Mouse (Mus musculus): ENCODE measurements at regions not wholly inside any gene's neighbourhood (a gene's known extent, or its start where the extent isn't known, plus 50 kb on each side); places are given as distances from the start of the nearest gene placed in this dataset.

- Histone ChIP-seq H3K79me2 (ENCODE audit: control insufficient read depth, insufficient read depth, low read length, poor library complexity) (no peaks in the 10 kb centered on the region), H3K4me1 (ENCODE audit: control insufficient read depth in 1 of 2, insufficient read depth in 2 of 2, low read length in 2 of 2) (no peaks in the 10 kb centered on the region), H3K27me3 (ENCODE audit: control insufficient read depth in 1 of 2, insufficient read depth in 2 of 2, low read length in 2 of 2) (no peaks in the 10 kb centered on the region), H3K9ac (ENCODE audit: control insufficient read depth, low read depth, low read length, poor library complexity, severe bottlenecking) (no peak overlapping the region), H3K4me3 (ENCODE audit: control insufficient read depth in 1 of 2, insufficient read depth in 1 of 2, low read depth in 2 of 2, low read length in 2 of 2) (no peak overlapping the region), H3K27ac (ENCODE audit: control insufficient read depth, low read depth, low read length) (no peak overlapping the region), H3K36me3 (ENCODE audit: control insufficient read depth in 1 of 2, insufficient read depth in 2 of 2, low read length in 2 of 2) (no peaks in the 10 kb centered on the region), H3K9me3 (replicated peaks; ENCODE audit: insufficient read depth, low read length) (no peaks in the 10 kb centered on the region)
- DNase-seq (ENCODE audit: low read depth, low spot score): no peak
- TF ChIP-seq MAX (IDR thresholded peaks at IDR 0.05; ENCODE audit: low read length): no peak
- TF ChIP-seq ELF1 (IDR thresholded peaks at IDR 0.05; ENCODE audit: low read depth, low read length): no peak
- TF ChIP-seq MXI1 (IDR thresholded peaks at IDR 0.05; ENCODE audit: low read depth, low read length): no peak
- no peak for TF ChIP-seq KAT2A (conservative IDR thresholded peaks at IDR 0.05; ENCODE audit: low read depth, low read length)
- peak; percentile 9; the same call in 1 of the 2 replicates for TF ChIP-seq USF1 (IDR thresholded peaks at IDR 0.05; ENCODE audit: low read depth, low read length)
Observed at GRCm38 (mm10) chr9:23693442-23693829, 404.4 kb upstream of the Npsr1 start.

- no peaks in the 10 kb centered on the region for H3K4me1 ChIP-seq (ENCODE audit: control insufficient read depth in 1 of 2, insufficient read depth in 2 of 2, low read length in 2 of 2)
- H3K27ac ChIP-seq (ENCODE audit: control insufficient read depth, low read depth, low read length): no peak overlapping the region
- no peaks in the 10 kb centered on the region for H3K27me3 ChIP-seq (ENCODE audit: control insufficient read depth in 1 of 2, insufficient read depth in 2 of 2, low read length in 2 of 2)
- no peak overlapping the region for H3K4me3 ChIP-seq (ENCODE audit: control insufficient read depth in 1 of 2, insufficient read depth in 1 of 2, low read depth in 2 of 2, low read length in 2 of 2)
- no peaks in the 10 kb centered on the region for H3K9me3 ChIP-seq (replicated peaks; ENCODE audit: insufficient read depth, low read length)
- no peaks in the 10 kb centered on the region for H3K79me2 ChIP-seq (ENCODE audit: control insufficient read depth, insufficient read depth, low read length, poor library complexity)
- no peaks in the 10 kb centered on the region for H3K36me3 ChIP-seq (ENCODE audit: control insufficient read depth in 1 of 2, insufficient read depth in 2 of 2, low read length in 2 of 2)
- no peak for DNase-seq (ENCODE audit: low read depth, low spot score)
- no peak overlapping the region for H3K9ac ChIP-seq (ENCODE audit: control insufficient read depth, low read depth, low read length, poor library complexity, severe bottlenecking)
- TF ChIP-seq MYB (IDR thresholded peaks at IDR 0.05; ENCODE audit: low read depth, low read length) (no peak), TCF12 (IDR thresholded peaks at IDR 0.05; ENCODE audit: low read depth, low read length) (no peak), ETS1 (IDR thresholded peaks at IDR 0.05; ENCODE audit: low read depth, low read length) (no peak), MAFK (IDR thresholded peaks at IDR 0.05; ENCODE audit: borderline replicate concordance, low read depth, low read length) (no peak), ELF1 (IDR thresholded peaks at IDR 0.05; ENCODE audit: low read depth, low read length) (no peak), RCOR1 (IDR thresholded peaks at IDR 0.05; ENCODE audit: low read depth, low read length) (no peak), NRF1 (IDR thresholded peaks at IDR 0.05; ENCODE audit: insufficient read depth, low read depth, low read length, poor library complexity, severe bottlenecking) (no peak), GATA1 (IDR thresholded peaks at IDR 0.05; ENCODE audit: low read depth, low read length) (no peak), POLR2AphosphoS2 (IDR thresholded peaks at IDR 0.05; ENCODE audit: low read length) (no peak), GABPA (IDR thresholded peaks at IDR 0.05; ENCODE audit: low read depth, low read length) (no peak), CTCF (IDR thresholded peaks at IDR 0.05 in 2 of 3, conservative IDR thresholded peaks at IDR 0.05 in 1 of 3; ENCODE audit: control insufficient read depth in 1 of 3, insufficient read depth in 1 of 3, low read depth in 2 of 3, low read length in 3 of 3, poor library complexity in 1 of 3, severe bottlenecking in 1 of 3) (no peak), USF2 (IDR thresholded peaks at IDR 0.05; ENCODE audit: borderline replicate concordance in 1 of 2, insufficient read depth in 1 of 2, low read depth in 1 of 2, low read length in 2 of 2) (no peak), ZNF384 (IDR thresholded peaks at IDR 0.05; ENCODE audit: low read depth, low read length) (no peak), SMC3 (IDR thresholded peaks at IDR 0.05; ENCODE audit: low read depth, low read length) (no peak), POLR2AphosphoS5 (IDR thresholded peaks at IDR 0.05; ENCODE audit: borderline replicate concordance, low read depth, low read length) (no peak), HCFC1 (IDR thresholded peaks at IDR 0.05; ENCODE audit: low read depth, low read length) (no peak), TAL1 (IDR thresholded peaks at IDR 0.05; ENCODE audit: low read length) (no peak)
Observed at GRCm38 (mm10) chr9:23694481-23694880, 403.3 kb upstream of the Npsr1 start.
